Mouse (Mus musculus) layer of hippocampus, adult 11-12 months (tissue): Measurements from ENCODE around the gene D630045J12Rik.

Source experiments
- DNase-seq: peaks from one replicate; pipeline ENCODE4 v3.0.0; 2022; ENCODE audit warnings: low spot score

D630045J12Rik gene

DNA sequence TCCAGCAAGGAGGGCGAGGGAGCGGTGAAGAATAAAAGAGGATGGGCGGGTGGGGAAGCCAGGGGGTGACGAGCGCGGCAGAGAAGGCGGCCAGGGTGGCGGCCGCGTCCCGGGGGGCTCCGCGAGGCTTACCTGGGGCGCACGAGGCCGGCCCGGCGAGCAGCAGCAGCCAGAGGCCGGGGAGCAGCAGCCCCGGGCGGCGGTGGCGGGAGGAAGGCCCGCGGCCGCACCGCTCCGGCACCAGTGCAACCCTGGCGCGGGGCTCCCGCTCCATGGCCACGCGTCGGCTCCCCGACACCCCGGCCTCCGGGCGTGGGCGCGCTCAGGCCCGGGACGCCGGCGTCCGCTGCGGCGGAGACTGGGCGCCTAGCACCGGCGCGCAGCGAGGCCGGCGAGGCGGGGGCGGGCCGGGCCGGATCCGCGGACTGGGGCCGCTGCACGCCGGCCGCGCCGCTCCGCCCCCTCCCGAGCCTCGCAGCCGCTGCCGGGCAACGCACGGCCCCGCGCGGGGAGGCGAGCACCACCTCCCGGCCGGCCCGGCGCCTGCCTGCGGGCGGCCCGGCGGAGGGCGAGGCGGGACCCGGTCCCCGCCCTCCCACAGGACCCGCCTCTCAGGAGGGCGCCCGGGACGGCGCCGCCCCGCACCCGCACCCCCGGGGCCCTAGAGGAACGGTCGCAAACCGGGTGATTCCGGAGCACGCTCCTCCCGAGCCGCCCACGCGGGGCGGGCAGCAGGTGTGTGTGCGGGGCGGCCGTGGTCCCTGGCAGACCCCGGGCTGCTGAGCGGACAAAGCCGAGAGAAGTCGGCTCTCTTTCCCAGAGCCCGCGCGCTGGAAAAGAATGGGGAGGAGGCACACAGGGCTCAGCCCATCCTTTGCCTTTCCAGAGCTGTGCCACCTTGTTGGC, at the start of gene D630045J12Rik:
D630045J12Rik (minus strand) TSS at position 274 of the 906 bp plus-strand sequence.
- DNase-seq: peak; percentile 56

DNA sequence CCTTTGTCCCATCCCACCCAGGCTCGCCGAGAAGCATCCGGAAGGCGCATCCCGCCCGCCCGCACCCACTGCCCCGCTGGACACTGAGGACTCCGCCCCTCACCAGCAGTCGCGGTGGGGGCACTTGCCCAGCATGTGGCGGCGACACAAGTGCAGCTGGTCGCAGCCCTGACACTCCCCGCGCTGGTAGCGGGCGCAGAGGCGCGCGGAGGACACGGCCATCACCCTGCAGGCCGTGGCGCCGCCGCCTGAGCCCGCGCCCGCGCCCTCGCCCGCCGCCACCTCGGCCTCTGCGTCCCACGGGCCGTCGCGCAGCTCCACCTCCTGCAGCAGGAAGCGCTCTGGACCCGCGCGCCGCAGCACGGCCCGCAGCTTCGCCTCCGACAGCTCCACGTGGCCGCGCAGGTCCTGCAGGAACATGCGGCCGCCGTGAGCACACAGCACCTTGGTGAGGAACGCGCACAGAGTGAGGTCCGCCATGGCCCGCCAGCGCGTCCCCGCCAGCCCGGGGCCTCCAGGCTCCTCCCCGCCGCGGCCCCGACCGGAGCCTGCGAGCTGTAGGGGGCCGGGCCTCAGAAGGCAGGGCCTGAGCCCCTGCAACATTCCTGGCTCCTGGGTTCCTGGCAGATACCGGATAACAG, 45.1 kb upstream of the D630045J12Rik start, which contains the start of gene Zc3hav1l:
Zc3hav1l (minus strand) TSS at position 499 of the 641 bp plus-strand sequence.
- peak; percentile 58 for DNase-seq

DNA sequence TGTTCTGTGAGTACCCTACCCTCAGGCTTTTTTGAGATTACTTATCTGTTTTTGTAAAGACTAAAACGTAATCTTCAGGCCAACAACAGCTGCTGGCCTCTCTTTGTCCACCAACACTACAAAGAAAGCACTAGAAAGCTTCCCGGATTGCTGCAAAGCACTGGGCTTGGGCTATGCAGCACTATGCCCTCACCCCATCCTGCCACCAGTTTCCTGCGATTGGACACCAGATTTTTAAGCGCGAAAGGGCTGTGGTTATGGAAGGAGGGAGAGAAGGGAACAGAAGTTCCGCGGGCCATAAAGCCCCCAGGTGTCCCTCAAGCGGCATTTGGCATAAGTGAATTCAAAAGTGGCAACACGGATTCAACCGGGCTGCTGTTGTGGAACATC, 44.4 kb upstream of the D630045J12Rik start:
- DNase-seq: peak; percentile 5

DNA sequence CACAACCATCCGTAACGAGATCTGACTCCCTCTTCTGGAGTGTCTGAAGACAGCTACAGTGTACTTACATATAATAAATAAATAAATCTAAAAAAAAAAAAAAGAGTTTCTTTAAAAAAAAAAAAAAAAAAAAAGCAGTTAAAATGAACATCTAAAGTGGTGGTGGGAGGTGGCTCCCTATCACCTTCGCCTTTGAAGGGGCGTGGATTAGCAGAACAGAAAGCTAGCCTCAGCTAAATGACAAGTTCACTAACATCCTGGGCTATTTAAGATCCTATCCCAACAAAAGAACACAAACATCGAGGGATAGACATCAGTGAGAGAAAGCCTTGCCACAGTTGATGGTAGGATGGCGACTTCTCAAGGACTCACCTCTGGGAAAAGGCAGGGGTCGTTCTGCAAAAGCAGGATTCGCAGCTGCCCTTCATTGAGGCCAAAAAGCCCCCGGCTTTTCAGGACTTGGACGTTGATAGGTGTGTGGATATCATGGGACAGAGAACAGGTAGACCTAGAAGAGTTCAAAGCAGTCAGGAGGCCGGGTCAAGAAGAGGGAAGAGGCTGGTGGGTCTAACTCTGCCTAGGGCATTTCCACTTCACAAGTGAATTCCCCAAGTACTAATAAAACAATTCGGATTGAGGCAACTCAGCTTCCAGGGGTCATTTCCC, 43.9 kb upstream of the D630045J12Rik start:
- no peak for DNase-seq

DNA sequence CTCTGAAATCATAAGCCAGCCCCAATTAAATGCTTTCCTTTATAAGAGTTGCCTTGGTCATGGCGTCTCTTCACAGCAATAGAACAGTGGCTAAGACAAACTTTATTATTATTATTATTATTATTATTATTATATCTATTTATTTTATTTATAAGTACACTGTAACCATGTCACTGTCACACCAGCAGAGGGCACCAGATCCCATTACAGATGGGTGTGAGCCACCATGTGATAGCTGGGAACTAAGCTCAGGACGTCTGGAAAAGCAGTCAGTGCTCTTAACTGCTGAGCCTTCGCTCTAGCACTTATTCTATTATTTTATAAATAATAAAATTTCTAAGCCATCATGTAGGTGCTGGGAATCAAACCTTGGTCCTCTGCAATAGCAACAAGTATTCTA, 39.9 kb upstream of the D630045J12Rik start:
- DNase-seq: no peak

DNA sequence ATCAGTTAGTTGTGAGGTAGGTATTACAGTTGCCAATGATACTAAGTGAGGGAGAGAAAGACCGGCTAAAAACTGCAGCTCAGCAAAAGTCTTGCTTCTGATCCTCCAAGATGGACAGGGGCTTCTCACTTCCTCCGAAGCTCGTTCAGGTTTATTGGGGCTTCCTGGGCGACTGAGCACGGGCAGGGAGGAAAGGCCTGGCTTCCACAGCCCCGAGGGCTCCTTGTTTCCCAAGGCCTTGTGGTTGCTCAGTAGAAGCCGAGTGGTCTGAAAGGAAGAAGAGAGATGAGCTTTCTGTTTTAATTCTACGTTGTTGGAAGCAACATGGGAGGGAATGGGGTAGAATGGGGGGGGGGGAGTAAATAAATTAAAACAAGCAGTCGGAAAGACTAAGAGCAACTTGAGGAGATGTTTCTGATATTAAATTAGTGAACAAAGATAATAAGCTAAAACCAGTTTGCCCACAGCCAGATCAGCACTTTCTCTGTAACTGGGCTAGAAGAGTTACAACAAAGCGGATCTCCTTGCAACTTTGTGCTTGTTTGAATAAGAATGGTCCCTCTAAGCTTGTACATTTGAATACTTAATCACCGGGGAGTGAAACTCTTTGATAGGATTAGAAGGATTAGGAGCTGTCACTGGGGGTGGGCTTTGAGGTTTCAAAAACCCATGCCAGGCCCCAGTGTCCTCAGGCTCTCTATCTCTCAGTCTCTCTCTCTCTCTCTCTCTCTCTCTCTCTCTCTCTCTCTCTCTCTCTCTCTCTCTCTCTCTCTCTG, 39.2 kb upstream of the D630045J12Rik start:
- DNase-seq: no peak

DNA sequence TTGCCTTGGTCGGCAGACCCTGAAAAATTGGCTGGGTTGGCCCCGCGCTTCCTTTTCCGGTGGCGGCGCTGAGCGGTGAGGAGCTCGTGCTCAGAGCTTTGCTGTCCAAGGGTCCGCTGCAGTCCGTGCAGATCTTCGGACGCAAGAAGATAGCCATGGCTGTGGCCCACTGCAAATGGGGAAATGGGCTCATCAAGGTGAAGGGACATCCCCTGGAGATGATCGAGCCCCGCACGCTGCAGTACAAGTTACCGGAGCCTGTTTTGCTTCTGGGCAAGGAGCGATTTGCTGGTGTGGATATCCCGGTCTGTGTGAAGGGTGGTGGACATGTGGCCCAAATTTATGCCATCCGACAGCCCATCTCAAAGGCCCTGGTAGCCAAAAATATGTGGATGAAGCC, 30.6 kb upstream of the D630045J12Rik start:
- no peak for DNase-seq

DNA sequence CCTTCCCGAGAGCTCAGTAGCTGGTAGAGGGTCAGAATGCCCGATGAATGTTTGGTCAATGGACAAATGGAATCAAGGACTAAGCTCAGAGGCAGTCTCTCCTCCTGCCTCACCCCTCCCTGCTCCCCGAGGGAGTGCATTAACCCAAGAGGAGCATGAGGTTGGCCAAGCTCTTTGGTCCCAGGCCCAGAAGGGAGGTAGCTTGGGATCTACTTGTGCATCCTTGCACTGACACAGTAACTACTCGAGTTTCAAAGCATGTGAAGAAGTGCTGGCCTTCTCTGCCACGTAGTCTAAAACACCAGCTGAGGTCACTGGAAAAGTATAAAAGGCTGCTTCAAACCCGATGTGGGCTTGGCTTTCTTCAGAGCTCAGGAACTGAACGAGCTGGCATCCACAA, 10.7 kb upstream of the D630045J12Rik start:
- no peak for DNase-seq

DNA sequence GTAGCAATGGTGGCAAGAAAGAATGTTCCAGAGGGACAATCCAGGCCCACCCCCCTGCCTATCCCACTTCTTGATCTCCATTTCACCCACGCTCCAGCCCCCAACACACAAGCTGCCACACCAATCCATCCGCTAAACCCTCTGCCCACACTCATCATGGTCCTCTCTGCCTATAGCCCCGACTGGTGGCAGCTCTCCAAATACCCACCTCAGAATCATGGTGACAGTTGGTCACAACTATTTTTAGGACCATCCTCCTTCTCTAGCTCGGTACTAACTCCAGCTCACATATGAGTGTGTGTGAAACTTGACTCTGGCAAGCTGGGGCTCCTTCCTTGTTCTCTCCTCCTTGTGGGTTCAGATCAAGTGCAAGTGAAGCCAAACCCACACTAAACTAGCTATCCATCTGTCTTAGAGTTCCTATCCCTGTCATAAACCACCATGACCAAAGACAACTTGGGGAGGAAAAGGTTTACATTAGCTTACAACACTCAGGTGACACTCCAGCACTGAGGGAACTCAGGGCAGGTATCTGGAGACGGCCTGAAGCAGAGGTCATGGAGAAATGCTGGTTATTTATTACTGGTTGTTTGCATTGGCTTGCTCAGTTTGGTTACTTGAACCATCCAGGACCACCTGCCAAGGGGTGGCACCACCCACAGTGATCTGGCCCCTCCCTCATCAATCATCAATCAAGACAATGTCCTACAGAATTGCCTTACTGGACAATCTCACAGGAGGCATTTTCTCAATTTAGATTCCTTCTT, 9.8 kb upstream of the D630045J12Rik start:
- peak; percentile 53 for DNase-seq

DNA sequence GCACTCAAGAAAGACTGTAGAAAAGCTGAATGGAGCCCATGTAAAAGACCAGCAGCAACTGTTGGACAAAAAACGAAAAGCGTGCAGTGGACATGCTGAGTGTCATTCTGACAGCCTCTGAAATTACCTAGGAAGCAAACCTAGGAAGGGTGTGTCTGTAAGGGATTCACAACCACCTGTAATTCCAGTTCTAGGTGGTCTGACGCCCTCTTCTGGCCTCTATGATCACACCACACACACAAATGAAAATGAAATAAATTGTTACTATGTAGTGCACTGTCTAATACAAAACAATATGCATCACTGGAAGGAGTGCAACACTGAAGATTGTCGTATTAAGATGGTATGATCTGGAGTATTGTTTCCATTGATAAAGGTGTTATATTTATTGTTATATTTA, 8.1 kb upstream of the D630045J12Rik start:
- DNase-seq: no peak

DNA sequence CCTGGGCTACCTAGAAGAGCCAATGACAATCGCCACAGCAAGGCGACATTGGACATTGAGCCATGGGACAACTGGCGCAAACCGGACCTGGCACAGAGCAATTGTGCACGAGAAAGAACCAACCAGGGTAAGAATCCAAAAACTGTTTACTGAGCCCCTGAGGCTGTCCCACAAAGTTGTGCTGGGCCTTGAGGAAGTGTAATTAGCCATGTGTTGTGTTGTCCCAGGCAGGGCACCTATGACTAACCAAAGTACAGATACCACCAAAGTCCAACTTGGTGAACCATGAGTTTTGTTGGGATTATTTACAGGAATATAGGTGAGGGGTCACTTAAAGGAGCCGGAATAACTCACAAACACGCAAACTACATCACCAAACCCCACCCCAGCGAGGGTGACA, 3.7 kb upstream of the D630045J12Rik start:
- no peak for DNase-seq

DNA sequence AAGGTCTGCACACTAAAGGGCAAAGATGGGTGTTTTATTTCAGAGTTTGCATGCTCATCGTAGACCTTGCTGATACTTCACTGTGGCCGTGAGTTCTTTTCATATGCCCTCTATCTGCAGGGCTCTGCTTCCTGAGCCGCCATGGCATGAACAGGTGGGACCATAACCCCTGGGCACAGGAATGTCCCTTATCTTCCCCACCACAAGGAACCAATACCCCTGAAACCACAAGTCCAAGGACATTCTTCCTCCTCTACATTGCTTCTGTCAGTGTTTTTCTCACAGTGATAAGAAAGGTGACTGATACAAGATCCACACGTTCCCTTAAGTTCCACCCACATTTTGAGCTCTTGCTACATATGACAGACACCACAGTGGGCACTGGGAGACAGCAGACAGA, 3.0 kb upstream of the D630045J12Rik start:
- DNase-seq: no peak

DNA sequence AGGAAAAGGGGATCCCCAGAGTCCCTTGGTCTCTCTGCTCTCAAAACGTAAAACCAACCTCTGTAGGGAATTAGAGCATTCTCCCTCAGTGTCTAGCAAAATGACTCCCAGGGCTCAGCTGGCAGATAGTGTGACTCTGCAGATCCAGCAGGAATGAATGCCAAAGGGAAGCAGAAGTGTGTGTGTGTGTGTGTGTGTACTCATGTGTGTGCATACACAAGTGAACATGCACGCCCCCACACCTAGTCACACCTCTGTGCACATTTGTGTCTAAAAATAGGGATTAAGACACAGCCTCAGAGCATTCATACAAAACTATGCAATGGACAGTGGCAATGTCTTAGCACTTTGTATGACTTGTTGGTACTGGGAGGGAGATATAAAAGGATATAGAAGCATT, 2.0 kb upstream of the D630045J12Rik start:
- no peak for DNase-seq

DNA sequence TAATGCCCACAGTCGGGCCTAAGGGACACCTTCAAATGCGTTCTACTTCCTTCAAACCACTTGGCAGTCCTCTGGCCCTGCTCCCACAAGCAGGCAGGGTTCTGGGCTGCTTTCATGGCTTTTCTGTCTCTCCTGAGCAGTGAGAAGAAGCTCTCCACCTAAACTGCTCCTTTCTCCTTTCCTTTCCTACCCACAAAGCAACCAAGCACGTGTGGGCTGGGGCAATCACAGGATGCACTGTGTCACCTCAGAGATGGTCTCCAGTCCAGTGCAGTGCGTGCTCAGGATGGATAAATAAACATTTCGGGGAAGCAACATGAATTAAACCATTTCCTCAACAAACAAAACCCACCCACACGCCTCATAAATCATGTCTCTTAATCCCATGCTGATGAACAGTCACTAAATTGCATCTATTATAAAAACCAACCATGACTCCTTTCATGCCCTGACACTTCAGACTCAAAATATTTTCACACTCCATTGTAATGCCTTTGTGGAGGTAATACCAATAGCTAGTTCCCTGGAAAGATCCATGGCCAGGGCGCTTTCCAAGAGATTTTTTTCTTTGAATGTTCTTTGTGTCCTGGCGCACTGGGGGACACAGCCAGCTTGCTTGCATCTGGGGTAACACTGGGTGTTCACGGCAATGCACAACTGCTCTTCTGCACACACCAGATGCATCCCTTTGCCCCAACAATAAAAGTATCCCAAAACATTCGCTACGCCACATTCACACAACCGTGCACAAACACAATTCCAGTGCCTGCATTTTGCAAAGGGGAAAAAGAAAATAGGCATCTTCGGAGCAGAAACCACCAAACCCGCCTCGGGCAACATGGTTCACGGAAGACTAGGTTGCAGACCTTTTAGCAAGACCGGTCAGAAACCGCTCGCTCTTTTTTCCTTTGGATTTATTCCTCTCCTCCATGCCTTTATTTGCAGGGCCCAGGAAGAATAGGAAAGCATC, 758 bp downstream of the D630045J12Rik start:
- no peak for DNase-seq

DNA sequence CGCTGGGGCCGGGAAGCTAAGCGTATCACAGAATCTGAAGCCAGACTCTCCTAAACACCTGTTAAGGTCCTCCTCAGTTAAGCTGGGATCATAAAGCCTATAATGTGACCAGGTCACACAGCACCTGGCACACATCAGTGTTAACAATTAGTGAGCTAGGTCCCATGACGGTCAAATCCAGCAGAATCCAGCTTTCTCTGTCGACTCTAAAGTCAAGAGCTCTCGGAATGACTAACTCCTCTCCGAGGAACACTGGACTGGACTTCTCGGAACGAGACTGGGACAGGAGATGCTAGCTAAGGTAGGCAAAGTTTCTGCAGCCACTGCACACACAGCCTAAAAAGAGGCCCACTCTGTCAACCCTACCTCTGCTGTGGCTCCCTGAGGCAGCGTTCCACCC, 1.7 kb downstream of the D630045J12Rik start:
- DNase-seq: no peak

DNA sequence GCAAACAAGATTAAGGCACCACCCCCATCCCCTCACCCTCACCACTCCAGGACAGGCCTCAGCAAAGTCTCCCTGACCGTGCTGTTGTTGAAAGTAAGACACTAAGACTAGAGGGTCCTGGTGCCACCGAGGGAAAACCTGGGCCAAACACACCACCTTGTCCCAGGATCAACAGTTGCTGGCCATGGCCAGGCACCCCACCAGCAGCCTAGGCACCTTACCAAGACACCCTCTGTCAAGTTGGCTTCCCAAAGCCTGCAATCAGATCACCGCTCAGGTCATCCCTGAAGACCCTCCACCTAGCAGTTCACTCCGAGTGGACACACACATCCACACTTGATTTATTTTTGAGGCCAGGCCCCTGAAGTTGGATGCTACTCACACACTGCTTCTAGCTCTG, 2.3 kb downstream of the D630045J12Rik start:
- no peak for DNase-seq

DNA sequence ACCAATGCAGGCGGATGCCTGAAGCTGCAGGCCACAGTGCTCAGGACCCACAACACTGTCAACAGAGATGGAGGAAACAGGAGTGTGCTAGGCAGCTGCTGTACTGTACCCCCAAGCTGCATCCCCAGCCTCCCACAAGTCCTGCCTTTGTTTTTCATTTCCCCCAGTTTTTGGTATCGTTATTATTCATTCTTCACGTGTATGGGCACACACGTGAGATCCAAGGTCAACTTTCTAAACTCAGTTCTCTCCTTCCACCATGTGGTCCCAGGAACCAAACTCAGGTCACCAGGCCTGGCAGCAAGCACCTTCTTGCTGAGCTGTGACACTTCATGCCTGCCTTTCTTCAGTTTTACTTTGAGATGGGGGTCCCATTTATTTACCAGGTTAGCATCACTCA, 6.4 kb downstream of the D630045J12Rik start:
- no peak for DNase-seq

DNA sequence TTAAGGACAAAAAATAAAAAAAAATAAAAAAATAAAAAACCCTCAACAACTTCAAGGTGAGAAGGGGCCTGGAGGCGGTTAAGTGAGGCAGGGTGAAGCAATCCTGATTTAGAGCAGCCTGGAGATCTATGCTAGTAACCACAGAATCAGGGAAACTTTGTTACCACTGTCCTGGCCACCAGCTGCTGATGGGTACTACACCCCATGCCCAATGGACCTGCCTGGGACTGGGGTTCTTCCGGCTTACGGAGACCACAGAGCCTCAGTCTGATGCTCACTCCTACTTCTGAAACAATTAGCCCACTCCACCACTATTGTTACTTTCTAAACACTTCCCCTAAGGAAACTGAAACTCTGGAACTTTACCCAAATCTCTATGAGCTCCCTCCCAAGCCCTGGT, 9.0 kb downstream of the D630045J12Rik start:
- no peak for DNase-seq

DNA sequence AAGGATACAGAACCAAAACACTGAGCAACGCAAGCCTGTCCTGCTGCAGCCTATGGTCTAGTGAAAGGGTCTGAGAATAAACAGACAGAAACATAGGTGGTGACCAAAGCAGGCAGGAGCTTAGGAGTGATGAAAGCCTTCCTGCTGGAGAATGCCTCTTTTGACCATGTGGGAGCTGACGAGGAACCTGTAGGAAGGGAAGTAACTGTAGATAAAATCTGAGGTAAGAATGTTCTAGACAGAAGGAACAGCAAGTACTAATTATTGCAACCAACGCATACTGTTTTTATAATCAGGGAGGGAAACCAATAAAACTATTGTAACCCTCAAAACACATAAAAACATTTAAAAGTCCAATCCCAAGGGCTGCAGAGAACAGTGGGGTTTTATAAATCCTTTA, 9.6 kb downstream of the D630045J12Rik start:
- DNase-seq: no peak

DNA sequence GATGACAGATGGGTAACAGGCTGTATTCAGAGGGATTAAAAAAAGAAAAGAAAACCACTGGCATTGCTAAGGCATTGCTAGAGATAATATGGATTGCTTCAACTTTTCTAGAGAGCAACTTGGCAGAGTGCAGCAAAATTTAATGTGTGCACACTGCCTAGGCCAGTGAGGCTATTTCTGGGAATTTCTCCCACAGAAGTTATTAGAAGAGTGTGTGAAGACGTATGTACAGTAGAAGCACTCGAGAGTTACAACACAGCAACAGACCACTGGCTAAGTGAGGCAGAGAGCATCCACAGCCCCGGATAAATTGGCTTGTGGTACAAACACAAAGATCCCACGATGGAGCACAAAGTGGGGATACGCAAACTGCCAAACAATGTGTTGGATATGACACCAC, 11.0 kb downstream of the D630045J12Rik start:
- no peak for DNase-seq
